Mouse (Mus musculus): ENCODE results near the gene Tead3.

GRCm38 (mm10) chr17:28352018-28352417 lies 1.4 kb upstream of the Tead3 start:
- TF ChIP-seq EP300 (optimal IDR thresholded peaks at IDR 0.05) = no peak
- no peak for TF ChIP-seq CTCF (IDR thresholded peaks at IDR 0.05; ENCODE audit: low read depth)

Measured in stomach, postnatal 0 days (tissue).